Mouse (Mus musculus): ENCODE measurements around the gene AC153137.1. TPM values are rescaled to one million over a fixed set of nuclear protein-coding genes. Genes with fewer than 3 reads are reported as not detected.

AC153137.1 gene
- not detected for polyA plus RNA-seq (2015; fragmentation: Illumina TruSeq; extraction: RNeasy Lipid Tissue Mini Kit (QIAGEN cat#74804); ENCODE audit: insufficient read depth, low replicate concordance)

DNA sequence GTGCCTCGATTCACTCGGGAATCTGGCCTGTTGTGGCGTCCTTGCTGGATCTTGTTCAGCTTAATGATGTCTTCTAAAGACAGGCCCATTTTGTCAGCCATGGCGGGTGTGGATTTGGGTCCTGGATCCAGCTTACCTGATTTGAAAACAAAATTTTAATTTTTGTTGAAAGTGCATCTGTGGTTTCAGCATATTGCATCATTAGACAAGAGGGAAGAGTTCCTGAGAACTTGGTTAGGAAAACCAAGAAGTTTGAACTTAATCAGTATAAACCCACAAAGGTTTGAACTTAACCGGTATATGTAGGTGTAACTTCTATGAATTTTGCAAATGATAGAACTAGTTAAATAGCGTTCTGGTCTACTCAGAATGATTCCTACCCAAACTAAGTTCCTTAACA, at the start of gene AC153137.1:
AC153137.1 (minus strand) TSS at position 101 of the 400 bp plus-strand sequence.

Other genes with a start within 250 kb of the AC153137.1 start
- 79.6 TPM for gene Phf3, start 104.0 kb downstream of the AC153137.1 start, polyA plus RNA-seq (2015; fragmentation: Illumina TruSeq; extraction: RNeasy Lipid Tissue Mini Kit (QIAGEN cat#74804); ENCODE audit: insufficient read depth, low replicate concordance)
- not detected for gene Lgsn, start 198.4 kb upstream of the AC153137.1 start, polyA plus RNA-seq (2015; fragmentation: Illumina TruSeq; extraction: RNeasy Lipid Tissue Mini Kit (QIAGEN cat#74804); ENCODE audit: insufficient read depth, low replicate concordance)
- gene 4931428L18Rik, start 244.7 kb upstream of the AC153137.1 start, polyA plus RNA-seq (2015; fragmentation: Illumina TruSeq; extraction: RNeasy Lipid Tissue Mini Kit (QIAGEN cat#74804); ENCODE audit: insufficient read depth, low replicate concordance) = not detected
- gene Pih1d3, start 244.9 kb upstream of the AC153137.1 start, polyA plus RNA-seq (2015; fragmentation: Illumina TruSeq; extraction: RNeasy Lipid Tissue Mini Kit (QIAGEN cat#74804); ENCODE audit: insufficient read depth, low replicate concordance) = not detected